Mouse (Mus musculus) bone marrow, adult 2 months (tissue): Measurements from ENCODE around the gene Sgk1. TPM values are rescaled to one million over a fixed set of nuclear protein-coding genes. Genes with fewer than 3 reads are reported as not detected.

Source experiments
- H3K27ac ChIP-seq: fragments of 200-500 bp; 2 replicates; pipeline ENCODE4 v1.5.1; 2012; ENCODE audit warnings: low read depth, mild to moderate bottlenecking, control low read depth, inconsistent platforms, low read length; ENCODE audit not compliant: control insufficient read depth, poor library complexity, insufficient read depth
- H3K4me1 ChIP-seq: fragments of 200-500 bp; 2 replicates; pipeline ENCODE4 v1.6.1; 2011; ENCODE audit warnings: low read length; ENCODE audit not compliant: control insufficient read depth, insufficient read depth
- H3K4me3 ChIP-seq: fragments of 200-500 bp; replicated peaks from 2 replicates; pipeline ENCODE3; 2011; ENCODE audit warnings: mild to moderate bottlenecking, low read depth, low read length, control low read depth; ENCODE audit not compliant: control insufficient read depth
- CTCF ChIP-seq: fragments of 200-500 bp; IDR thresholded peaks from 2 replicates; pipeline ENCODE4 v1.5.1; 2011; ENCODE audit warnings: low read length, control low read depth; ENCODE audit not compliant: control insufficient read depth, insufficient read depth
- POLR2A ChIP-seq: fragments of 200-500 bp; IDR thresholded peaks from 2 replicates; pipeline ENCODE4 v1.6.1; 2011; ENCODE audit warnings: low read depth, mild to moderate bottlenecking, control low read depth, low read length, borderline replicate concordance; ENCODE audit not compliant: control insufficient read depth
- WGBS: fragments of 180-500 bp; shearing (Covaris S2); methylation state at CpG from one replicate; pipeline ENCODE4 v1.1.7; 2018; 5-methylcytosine and 5-hydroxymethylcytosine counted together
- polyA plus RNA-seq: library from polyadenylated mRNA; stranded (reverse); fragments of >200 nt; gene quantifications from 2 replicates; pipeline ENCODE4 v1.2.4, GENCODE M21; 2011; ENCODE audit warnings: low replicate concordance; ENCODE audit not compliant: missing spikeins, insufficient read depth, insufficient read length

The Sgk1 gene
- polyA plus RNA-seq, 1 experiment: 17.1 TPM

DNA sequence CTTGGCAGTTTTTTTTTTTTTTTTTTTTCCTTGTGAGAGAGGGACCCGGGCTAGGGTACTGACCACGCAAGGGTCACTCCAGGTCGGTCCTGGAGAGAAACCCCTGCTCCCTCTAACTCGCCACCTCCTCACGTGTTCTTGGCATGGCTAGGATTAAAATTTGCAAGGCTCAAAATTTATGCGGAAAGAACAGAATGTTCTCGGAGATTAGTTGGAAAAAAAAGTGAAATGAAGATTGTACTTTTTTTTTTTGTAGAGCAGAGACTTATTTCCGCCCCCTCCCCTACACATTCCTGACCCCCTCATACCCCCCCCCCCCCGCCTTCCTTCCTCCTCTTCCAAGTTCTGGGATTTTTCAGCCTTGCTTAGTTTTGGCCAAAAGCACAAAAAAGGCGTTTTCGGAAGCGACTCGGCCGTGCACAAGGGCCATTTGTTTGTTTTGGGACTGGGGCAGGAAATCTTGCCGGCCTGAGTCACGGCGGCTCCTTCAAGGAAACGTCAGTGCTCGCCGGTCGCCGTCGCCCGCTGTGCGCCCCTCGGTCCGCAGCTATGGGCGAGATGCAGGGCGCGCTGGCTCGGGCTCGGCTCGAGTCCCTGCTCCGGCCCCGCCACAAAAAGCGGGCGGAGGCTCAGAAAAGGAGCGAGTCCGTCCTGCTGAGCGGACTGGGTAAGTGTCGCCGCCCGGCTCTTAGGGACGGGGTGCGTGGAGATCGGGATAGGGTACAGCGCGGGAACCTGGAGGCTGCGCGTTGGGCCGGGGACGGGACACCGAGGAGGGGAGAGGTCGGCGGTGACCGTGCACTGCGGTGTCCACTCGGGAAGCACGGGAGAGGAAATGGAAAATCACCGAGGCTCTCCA is 111.8 kb downstream of the Sgk1 start:
- WGBS: under 1% methylated on average over 60 of the region's 60 CpGs
- peak overlapping the region; percentile 93 for H3K27ac ChIP-seq
- H3K4me3 ChIP-seq: peak overlapping the region; percentile 71
- no peak; the same call in 1 of the 2 replicates for TF ChIP-seq CTCF
- peak; percentile 23; the same call in 1 of the 2 replicates for TF ChIP-seq POLR2A
- H3K4me1 ChIP-seq: no peaks in the 10 kb centered on the region

DNA sequence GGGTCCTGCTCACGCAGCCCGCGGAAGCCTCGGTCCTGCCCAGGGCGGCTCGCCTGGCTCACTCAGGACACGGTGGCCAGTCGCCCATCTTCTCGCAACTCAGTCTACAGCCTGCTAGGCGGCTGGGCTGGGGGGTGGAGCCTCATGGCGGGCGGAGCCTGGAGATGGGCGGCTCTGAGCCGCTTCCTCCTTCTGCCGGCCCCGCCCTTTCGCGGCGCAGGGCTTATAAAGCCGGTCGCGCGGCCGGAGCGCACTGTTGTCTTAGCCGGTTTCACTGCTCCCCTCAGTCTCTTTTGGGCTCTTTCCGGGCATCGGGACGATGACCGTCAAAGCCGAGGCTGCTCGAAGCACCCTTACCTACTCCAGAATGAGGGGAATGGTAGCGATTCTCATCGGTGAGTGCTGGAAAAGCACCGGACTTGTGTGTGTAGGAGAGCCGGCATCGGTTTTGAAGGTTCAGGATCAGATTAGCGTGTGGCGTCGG is 112.5 kb downstream of the Sgk1 start:
- under 1% methylated on average over 40 of the region's 40 CpGs for WGBS
- no peak for TF ChIP-seq CTCF
- TF ChIP-seq POLR2A: no peak; the same call in none of the 2 replicates
- peak overlapping the region; percentile 93 for H3K27ac ChIP-seq
- H3K4me1 ChIP-seq: no peaks in the 10 kb centered on the region
- H3K4me3 ChIP-seq: peak overlapping the region; percentile 88

- no peaks in the 10 kb centered on the region for H3K4me1 ChIP-seq
- WGBS: 6% methylated on average over 12 of the region's 12 CpGs
- TF ChIP-seq CTCF: no peak
- no peak for TF ChIP-seq POLR2A
- H3K27ac ChIP-seq: no peak overlapping the region
- peak overlapping the region; percentile 88 for H3K4me3 ChIP-seq
Measured at GRCm38 (mm10) chr10:21995221-21995620, 113.2 kb downstream of the Sgk1 start.

DNA sequence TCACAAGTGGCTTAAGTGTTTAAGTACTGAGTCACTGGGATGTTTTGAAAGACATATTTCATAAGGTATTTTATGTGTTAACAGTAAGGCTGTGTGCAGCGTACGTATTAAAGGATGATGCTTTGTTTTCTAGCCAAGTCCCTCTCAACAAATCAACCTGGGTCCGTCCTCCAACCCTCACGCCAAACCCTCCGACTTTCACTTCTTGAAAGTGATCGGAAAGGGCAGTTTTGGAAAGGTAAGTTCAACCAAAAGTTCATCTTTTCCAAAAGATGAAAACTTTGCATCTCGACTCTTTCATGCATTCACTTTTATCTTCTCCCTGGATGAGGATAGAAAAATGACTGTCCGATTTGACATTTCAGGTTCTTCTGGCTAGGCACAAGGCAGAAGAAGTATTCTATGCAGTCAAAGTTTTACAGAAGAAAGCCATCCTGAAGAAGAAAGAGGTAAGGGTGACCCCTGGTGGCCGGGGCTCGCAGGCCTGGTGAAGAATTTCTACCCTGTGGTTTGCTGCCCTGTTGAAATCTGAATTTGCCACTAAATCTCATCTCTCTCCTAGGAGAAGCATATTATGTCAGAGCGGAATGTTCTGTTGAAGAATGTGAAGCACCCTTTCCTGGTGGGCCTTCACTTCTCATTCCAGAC is 113.8 kb downstream of the Sgk1 start:
- 46% methylated on average over 11 of the region's 11 CpGs for WGBS
- Histone ChIP-seq H3K27ac (no peak overlapping the region), H3K4me3 (peak overlapping the region; percentile 24), H3K4me1 (no peaks in the 10 kb centered on the region)
- TF ChIP-seq POLR2A: no peak
- peak; percentile 75 for TF ChIP-seq CTCF

DNA sequence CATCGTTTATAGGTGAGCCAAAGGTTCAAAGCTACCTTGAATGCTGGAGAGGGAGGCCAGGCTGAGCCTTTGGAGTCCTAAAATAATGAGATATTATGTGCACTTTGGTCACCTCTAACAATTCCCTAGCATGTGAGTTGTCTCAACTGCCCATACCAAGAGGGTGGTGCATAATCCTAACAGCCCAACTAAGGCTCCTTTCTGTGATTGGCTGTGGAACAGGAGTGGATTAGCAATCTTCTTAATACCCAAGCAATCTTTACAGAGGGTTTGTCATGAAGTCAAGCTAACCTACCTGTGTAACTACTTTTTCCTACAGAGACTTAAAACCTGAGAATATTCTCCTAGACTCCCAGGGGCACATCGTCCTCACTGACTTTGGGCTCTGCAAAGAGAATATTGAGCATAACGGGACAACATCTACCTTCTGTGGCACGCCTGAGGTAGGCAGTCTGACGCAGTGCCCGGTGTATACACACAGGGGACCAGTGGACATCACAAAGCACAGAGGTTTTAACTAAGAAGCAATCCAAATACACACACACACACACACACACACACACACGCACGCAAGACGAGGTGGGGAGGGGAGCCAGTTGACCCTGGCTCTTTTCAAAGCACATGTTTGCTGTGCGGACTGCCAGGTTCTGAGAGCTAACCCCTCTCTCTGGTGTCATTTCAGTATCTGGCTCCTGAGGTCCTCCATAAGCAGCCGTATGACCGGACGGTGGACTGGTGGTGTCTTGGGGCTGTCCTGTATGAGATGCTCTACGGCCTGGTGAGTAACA is 114.9 kb downstream of the Sgk1 start:
- Histone ChIP-seq H3K4me3 (no peak overlapping the region), H3K4me1 (no peaks in the 10 kb centered on the region), H3K27ac (no peak overlapping the region)
- WGBS: 90% methylated on average over 14 of the region's 14 CpGs
- TF ChIP-seq CTCF (no peak), POLR2A (no peak)

GRCm38 (mm10) chr10:21997550-21998204 is 115.7 kb downstream of the Sgk1 start:
- Histone ChIP-seq H3K4me3 (no peak overlapping the region), H3K27ac (no peak overlapping the region), H3K4me1 (no peaks in the 10 kb centered on the region)
- WGBS: 87% methylated on average over 12 of the region's 12 CpGs
- TF ChIP-seq POLR2A (no peak), CTCF (no peak)

DNA sequence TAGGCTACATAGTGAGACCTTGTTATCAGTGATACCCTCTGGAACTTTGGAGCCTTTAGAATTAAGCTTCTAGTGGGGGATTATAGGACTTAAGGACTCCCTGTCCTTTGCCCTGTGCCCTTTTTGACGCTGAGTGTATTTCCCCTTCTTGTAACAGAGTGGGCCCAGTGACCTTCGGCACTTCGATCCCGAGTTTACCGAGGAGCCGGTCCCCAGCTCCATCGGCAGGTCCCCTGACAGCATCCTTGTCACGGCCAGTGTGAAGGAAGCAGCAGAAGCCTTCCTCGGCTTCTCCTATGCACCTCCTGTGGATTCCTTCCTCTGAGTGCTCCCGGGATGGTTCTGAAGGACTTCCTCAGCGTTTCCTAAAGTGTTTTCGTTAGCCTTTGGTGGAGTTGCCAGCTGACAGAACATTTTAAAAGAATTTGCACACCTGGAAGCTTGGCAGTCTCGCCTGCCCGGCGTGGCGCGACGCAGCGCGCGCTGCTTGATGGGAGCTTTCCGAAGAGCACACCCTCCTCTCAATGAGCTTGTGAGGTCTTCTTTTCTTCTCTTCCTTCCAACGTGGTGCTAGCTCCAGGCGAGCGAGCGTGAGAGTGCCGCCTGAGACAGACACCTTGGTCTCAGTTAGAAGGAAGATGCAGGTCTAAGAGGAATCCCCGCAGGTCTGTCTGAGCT is 116.7 kb downstream of the Sgk1 start:
- H3K4me1 ChIP-seq: no peaks in the 10 kb centered on the region
- no peak overlapping the region for H3K27ac ChIP-seq
- TF ChIP-seq POLR2A (no peak), CTCF (no peak)
- 86% methylated on average over 28 of the region's 28 CpGs for WGBS
- H3K4me3 ChIP-seq: no peak overlapping the region
